18 mouse cellular contexts compared by ENCODE assay signal in genomic region chr15:98172113-98172512, GRCm38 (mm10). TPM values are rescaled to one million over a fixed set of nuclear protein-coding genes. Genes with fewer than 3 reads are reported as not detected.
"Had no signal": no experiment of that assay in that cellular context is flagged by ENCODE, and none has a peak within 500 bp of the region (broad histone marks: within the 10 kb centered on the region; RNA-seq: fewer than 3 reads in every experiment).

No protein-coding gene starts in this region.

- ATAC-seq: midbrain, embryonic 15.5 days had no signal

- DNase-seq: kidney, adult 9 months; kidney, postnatal 36 days; layer of hippocampus, adult 9-11 months; lung, adult 18-20 months; right cerebral cortex, postnatal 25 days; thymus, adult 2 months; thymus, postnatal 25 days had no signal

- H3K4me3 ChIP-seq: limb, embryonic 12.5 days had no signal

- H3K4me2 ChIP-seq: limb, embryonic 12.5 days had no signal

- H3K9ac ChIP-seq: limb, embryonic 12.5 days; liver, embryonic 14.5 days; midbrain, embryonic 15.5 days had no signal

- H3K36me3 ChIP-seq: limb, embryonic 12.5 days; midbrain, embryonic 15.5 days had no signal

- H3K27ac ChIP-seq: kidney, postnatal 0 days; limb, embryonic 12.5 days; liver, embryonic 14.5 days; midbrain, embryonic 15.5 days had no signal

- H3K9me3 ChIP-seq: limb, embryonic 12.5 days; midbrain, embryonic 15.5 days had no signal

RNA-seq across cellular contexts. Expression of gene Ccdc184, which starts 5.2 kb away (rescaled TPM):
- total RNA-seq: liver, adult 2 months; megakaryocyte progenitor cell, adult 5-6 weeks had no signal
- polyA plus RNA-seq: liver, adult 2 months; liver, embryonic 14.5 days had no signal

RNA-seq across cellular contexts. Expression of gene Olfr288, which starts 23.2 kb away (rescaled TPM):
- total RNA-seq: liver, adult 2 months; megakaryocyte progenitor cell, adult 5-6 weeks had no signal
- polyA plus RNA-seq: intestine, embryonic 14.5 days; kidney, postnatal 0 days; limb, embryonic 12.5 days; liver, adult 2 months; liver, embryonic 14.5 days; lung, embryonic 16.5 days; midbrain, embryonic 15.5 days; neural tube, embryonic 11.5 days; small intestine, adult 2 months; stomach, embryonic 16.5 days; thymus, adult 2 months had no signal

RNA-seq across cellular contexts. Expression of gene Gm44579, which starts 48.7 kb away (rescaled TPM):
- total RNA-seq: liver, adult 2 months; megakaryocyte progenitor cell, adult 5-6 weeks had no signal
- polyA plus RNA-seq: intestine, embryonic 14.5 days; kidney, postnatal 0 days; limb, embryonic 12.5 days; liver, adult 2 months; liver, embryonic 14.5 days; lung, embryonic 16.5 days; neural tube, embryonic 11.5 days; small intestine, adult 2 months; stomach, embryonic 16.5 days; thymus, adult 2 months had no signal

RNA-seq across cellular contexts. Expression of gene Olfr287, which starts 48.7 kb away (rescaled TPM):
- total RNA-seq: liver, adult 2 months had no signal
- polyA plus RNA-seq: intestine, embryonic 14.5 days; kidney, postnatal 0 days; limb, embryonic 12.5 days; liver, adult 2 months; liver, embryonic 14.5 days; lung, embryonic 16.5 days; midbrain, embryonic 15.5 days; neural tube, embryonic 11.5 days; stomach, embryonic 16.5 days had no signal
